Mouse (Mus musculus) lung, postnatal 0 days (tissue): ENCODE data around the gene Pdcd5.

Experiments used
- CTCF ChIP-seq: IDR thresholded peaks from 2 replicates; pipeline ENCODE4 v1.5.1; 2016; ENCODE audit warnings: antibody characterized with exemption, mild to moderate bottlenecking
- EP300 ChIP-seq: IDR thresholded peaks from 2 replicates; pipeline ENCODE4 v1.6.1; 2016; ENCODE audit warnings: antibody characterized with exemption, mild to moderate bottlenecking, control low read depth

DNA sequence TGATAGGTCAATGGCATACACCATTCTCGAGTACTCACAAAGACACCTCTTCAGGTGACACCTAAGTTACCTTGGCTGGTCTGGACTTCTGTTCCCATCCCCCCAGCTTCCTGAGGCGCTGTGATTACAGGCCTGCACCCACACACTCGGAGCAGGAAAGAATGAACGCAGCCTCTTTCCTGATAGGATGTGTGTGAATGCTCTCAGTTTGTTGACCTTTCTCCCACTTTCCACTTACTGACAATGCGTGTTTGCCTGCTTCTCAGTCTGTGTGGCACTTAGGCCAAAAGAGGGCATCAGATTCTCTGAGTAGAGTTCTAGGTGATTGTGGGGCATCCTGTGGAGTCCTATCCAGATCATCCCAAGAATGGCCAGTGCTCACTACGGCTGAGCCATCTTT, 7.2 kb downstream of the Pdcd5 start:
- TF ChIP-seq CTCF, result no peak
- no peak for TF ChIP-seq EP300
